Mouse (Mus musculus): ENCODE results near the gene Kcnn1. TPM values are rescaled to one million over a fixed set of nuclear protein-coding genes. Genes with fewer than 3 reads are reported as not detected.
"Not testable (repeated sequence)": the region's sequence is repeated elsewhere in the genome, so short reads cannot be mapped to it uniquely, and the experiment has no call there.

The Kcnn1 gene
- polyA plus RNA-seq, 1 experiment from 2014 or later: 19.8 TPM

GRCm38 (mm10) chr8:70836666-70837065 is 26.4 kb downstream of the Kcnn1 start:
- Histone ChIP-seq H3K4me1 (replicated peaks) (peaks cover 18% of the 10 kb centered on the region), H3K36me3 (no peaks in the 10 kb centered on the region), H3K27me3 (no peaks in the 10 kb centered on the region), H3K4me2 (no peak overlapping the region), H3K4me3 (no peak overlapping the region), H3K9ac (no peak overlapping the region), H3K27ac (replicated peaks) (no peak overlapping the region), H3K9me3 (no peaks in the 10 kb centered on the region)
- WGBS: 90% methylated on average over 12 of the region's 12 CpGs
- no peak for ATAC-seq (ENCODE audit: low FRiP score, low read depth)

DNA sequence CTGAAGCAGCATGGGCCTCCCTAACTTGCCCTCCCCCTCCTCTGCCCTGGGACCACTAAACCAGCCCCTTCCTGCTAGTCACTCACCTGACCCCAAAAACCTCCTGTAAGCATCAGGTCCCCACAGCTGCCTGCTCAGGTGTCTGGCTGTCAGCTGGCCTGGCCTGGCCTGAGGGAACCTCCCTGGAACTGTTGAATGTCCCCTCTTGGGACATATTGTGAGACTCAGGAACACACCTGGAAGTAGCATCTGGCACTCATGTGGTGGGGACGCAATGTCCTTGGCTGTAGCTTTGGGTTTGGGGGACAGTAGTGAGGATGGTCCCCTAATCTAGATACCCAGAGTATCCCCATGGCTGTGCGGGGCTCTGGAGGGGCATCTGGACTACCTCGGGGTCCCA is 29.0 kb downstream of the Kcnn1 start:
- H3K4me1 ChIP-seq (replicated peaks): peaks cover 6% of the 10 kb centered on the region
- H3K4me3 ChIP-seq: no peak overlapping the region
- 93% methylated on average over 3 of the region's 3 CpGs for WGBS
- no peak overlapping the region for H3K4me2 ChIP-seq
- H3K27me3 ChIP-seq: no peaks in the 10 kb centered on the region
- H3K9me3 ChIP-seq: no peaks in the 10 kb centered on the region
- no peaks in the 10 kb centered on the region for H3K36me3 ChIP-seq
- no peak overlapping the region for H3K27ac ChIP-seq (replicated peaks)
- H3K9ac ChIP-seq: no peak overlapping the region
- ATAC-seq (ENCODE audit: low FRiP score, low read depth): no peak

- H3K4me3 ChIP-seq: no peak overlapping the region
- no peak for ATAC-seq (ENCODE audit: low FRiP score, low read depth)
- H3K4me1 ChIP-seq (replicated peaks): peaks cover 3% of the 10 kb centered on the region
- no peak overlapping the region for H3K9ac ChIP-seq
- no peak overlapping the region for H3K4me2 ChIP-seq
- H3K36me3 ChIP-seq: no peaks in the 10 kb centered on the region
- H3K27ac ChIP-seq (replicated peaks): no peak overlapping the region
- H3K9me3 ChIP-seq: no peaks in the 10 kb centered on the region
- 44% methylated on average over 15 of the region's 15 CpGs for WGBS
- no peaks in the 10 kb centered on the region for H3K27me3 ChIP-seq
Measured at GRCm38 (mm10) chr8:70833520-70833919, 29.5 kb downstream of the Kcnn1 start.

GRCm38 (mm10) chr8:70833018-70833482 is 30.0 kb downstream of the Kcnn1 start:
- no peak for ATAC-seq (ENCODE audit: low FRiP score, low read depth)

GRCm38 (mm10) chr8:70832371-70832770 is 30.7 kb downstream of the Kcnn1 start:
- no peak overlapping the region for H3K27ac ChIP-seq (replicated peaks)
- ATAC-seq (ENCODE audit: low FRiP score, low read depth): no peak
- no peaks in the 10 kb centered on the region for H3K4me1 ChIP-seq (replicated peaks)
- no peaks in the 10 kb centered on the region for H3K9me3 ChIP-seq
- no peak overlapping the region for H3K4me3 ChIP-seq
- no peak overlapping the region for H3K9ac ChIP-seq
- no peaks in the 10 kb centered on the region for H3K27me3 ChIP-seq
- no peak overlapping the region for H3K4me2 ChIP-seq
- 63% methylated on average over 11 of the region's 11 CpGs for WGBS
- H3K36me3 ChIP-seq: no peaks in the 10 kb centered on the region

More at GRCm38 (mm10) chr8:70833018-70833482, 30.0 kb downstream of the Kcnn1 start:
- no peak overlapping the region for H3K27ac ChIP-seq (replicated peaks)
- H3K9ac ChIP-seq: no peak overlapping the region
- no peaks in the 10 kb centered on the region for H3K27me3 ChIP-seq
- H3K4me1 ChIP-seq (replicated peaks): no peaks in the 10 kb centered on the region
- 53% methylated on average over 9 of the region's 9 CpGs for WGBS
- H3K36me3 ChIP-seq: no peaks in the 10 kb centered on the region
- H3K4me2 ChIP-seq: no peak overlapping the region
- no peak overlapping the region for H3K4me3 ChIP-seq
- H3K9me3 ChIP-seq: no peaks in the 10 kb centered on the region

GRCm38 (mm10) chr8:70831517-70831916 is 31.5 kb downstream of the Kcnn1 start:
- WGBS: 86% methylated on average over 8 of the region's 8 CpGs
- ATAC-seq (ENCODE audit: low FRiP score, low read depth): no peak
- H3K9me3 ChIP-seq: no peaks in the 10 kb centered on the region

DNA sequence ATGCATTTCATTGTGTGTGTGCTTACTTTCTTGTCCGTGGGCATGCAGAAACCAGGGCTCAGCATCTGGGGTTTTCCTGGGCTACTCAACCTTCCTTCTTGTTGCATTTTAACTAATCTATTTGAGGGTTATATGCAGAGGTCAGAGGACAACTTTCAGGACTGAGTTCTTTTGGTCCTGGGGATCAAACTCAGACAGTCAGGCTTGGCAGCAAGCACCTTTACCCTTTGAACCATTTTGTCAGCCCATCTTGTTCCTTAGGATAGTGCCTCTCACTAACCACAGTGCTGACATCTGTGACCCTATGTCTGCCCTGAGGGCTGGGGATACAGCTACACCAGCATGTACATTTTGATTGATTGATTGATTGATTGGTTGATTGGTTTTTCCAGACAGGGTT is 35.3 kb downstream of the Kcnn1 start:
- H3K9me3 ChIP-seq: no peaks in the 10 kb centered on the region
- no peaks in the 10 kb centered on the region for H3K27me3 ChIP-seq
- ATAC-seq (ENCODE audit: low FRiP score, low read depth): no peak
- H3K9ac ChIP-seq: no peak overlapping the region
- H3K27ac ChIP-seq (replicated peaks): no peak overlapping the region
- H3K4me1 ChIP-seq (replicated peaks): no peaks in the 10 kb centered on the region
- WGBS: 92% methylated on average over 1 of the region's 1 CpGs
- H3K4me2 ChIP-seq: no peak overlapping the region
- no peak overlapping the region for H3K4me3 ChIP-seq
- no peaks in the 10 kb centered on the region for H3K36me3 ChIP-seq

More at GRCm38 (mm10) chr8:70831517-70831916, 31.5 kb downstream of the Kcnn1 start:
- no peaks in the 10 kb centered on the region for H3K27me3 ChIP-seq
- no peak overlapping the region for H3K27ac ChIP-seq (replicated peaks)
- no peak overlapping the region for H3K9ac ChIP-seq
- no peaks in the 10 kb centered on the region for H3K36me3 ChIP-seq
- H3K4me2 ChIP-seq: no peak overlapping the region
- H3K4me1 ChIP-seq (replicated peaks): no peaks in the 10 kb centered on the region
- H3K4me3 ChIP-seq: no peak overlapping the region

DNA sequence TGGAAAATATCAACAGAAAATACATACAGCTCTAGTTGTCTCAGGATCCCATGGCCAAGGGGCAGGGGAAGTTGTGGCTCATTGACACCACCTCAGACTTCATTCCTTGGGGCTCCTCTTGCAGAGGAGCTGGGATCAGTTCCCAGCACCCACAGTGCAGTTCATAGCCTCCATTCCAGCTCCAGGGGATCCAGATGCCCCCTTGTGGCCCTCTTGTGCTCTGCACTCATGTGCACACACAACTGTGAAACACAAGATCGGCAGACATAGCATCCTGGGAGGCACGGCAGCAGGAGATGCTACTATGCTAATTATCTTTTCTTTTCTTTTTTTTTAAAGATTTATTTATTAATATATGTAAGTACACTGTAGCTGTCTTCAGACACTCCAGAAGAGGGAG is 36.0 kb downstream of the Kcnn1 start:
- no peak overlapping the region for H3K4me3 ChIP-seq
- no peak overlapping the region for H3K9ac ChIP-seq
- no peak for ATAC-seq (ENCODE audit: low FRiP score, low read depth)
- H3K4me2 ChIP-seq: no peak overlapping the region
- peaks cover under 1% of the 10 kb centered on the region; the same call in 1 of the 2 replicates for H3K27me3 ChIP-seq
- H3K9me3 ChIP-seq: no peaks in the 10 kb centered on the region
- no peaks in the 10 kb centered on the region for H3K36me3 ChIP-seq
- H3K27ac ChIP-seq (replicated peaks): no peak overlapping the region
- WGBS: 95% methylated on average over 2 of the region's 2 CpGs
- no peaks in the 10 kb centered on the region for H3K4me1 ChIP-seq (replicated peaks)

DNA sequence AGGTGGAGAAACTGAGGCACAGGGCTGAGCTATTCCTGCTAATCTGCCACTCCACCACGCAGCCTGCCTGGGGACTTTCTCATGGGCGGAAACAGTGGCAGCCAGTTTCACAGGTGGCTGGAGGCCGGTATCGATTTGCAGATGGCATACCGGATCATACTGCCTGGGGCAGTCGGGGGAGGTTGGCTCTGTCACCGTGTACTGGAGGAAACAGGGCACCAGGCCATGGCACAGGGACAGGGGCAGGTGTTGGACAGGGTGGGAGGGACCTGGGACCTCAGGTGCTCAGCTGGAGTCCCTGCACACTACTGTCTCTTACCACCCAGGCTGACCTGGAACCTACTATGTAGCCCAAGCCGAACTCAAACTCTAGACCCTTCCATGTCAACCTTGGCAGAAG is 37.2 kb downstream of the Kcnn1 start:
- Histone ChIP-seq H3K27ac (replicated peaks) (no peak overlapping the region), H3K4me1 (replicated peaks) (no peaks in the 10 kb centered on the region), H3K9me3 (no peaks in the 10 kb centered on the region), H3K4me2 (no peak overlapping the region), H3K27me3 (peaks cover 9% of the 10 kb centered on the region; the same call in 1 of the 2 replicates), H3K4me3 (no peak overlapping the region), H3K36me3 (no peaks in the 10 kb centered on the region), H3K9ac (no peak overlapping the region)
- no peak for ATAC-seq (ENCODE audit: low FRiP score, low read depth)
- WGBS: 82% methylated on average over 8 of the region's 8 CpGs

DNA sequence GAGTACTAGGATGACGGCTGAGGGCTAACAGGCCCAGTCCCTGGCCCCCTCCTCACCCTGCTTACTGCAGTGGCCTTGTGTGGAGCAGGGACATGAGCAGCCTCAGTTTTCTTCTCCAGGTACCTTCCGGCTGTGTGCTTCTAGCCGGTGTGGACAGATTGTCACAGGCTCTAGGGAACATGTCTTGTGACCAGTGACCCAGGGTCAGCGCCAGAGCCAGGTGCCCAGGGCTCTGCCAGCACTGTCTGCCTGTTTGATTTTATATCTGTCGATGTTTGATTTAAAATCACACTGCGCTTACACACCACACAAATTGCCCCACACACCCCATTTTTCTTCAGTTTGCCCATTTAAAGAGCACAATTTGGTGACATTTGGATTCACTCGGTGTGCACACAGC is 39.3 kb downstream of the Kcnn1 start:
- Histone ChIP-seq H3K4me3 (no peak overlapping the region), H3K36me3 (no peaks in the 10 kb centered on the region), H3K4me2 (no peak overlapping the region), H3K27me3 (peaks cover 20% of the 10 kb centered on the region), H3K4me1 (replicated peaks) (no peaks in the 10 kb centered on the region), H3K9ac (no peak overlapping the region), H3K9me3 (no peaks in the 10 kb centered on the region), H3K27ac (replicated peaks) (no peak overlapping the region)
- no peak for ATAC-seq (ENCODE audit: low FRiP score, low read depth)
- WGBS: 90% methylated on average over 7 of the region's 7 CpGs

GRCm38 (mm10) chr8:70822594-70822993 is 40.5 kb downstream of the Kcnn1 start:
- 81% methylated on average over 3 of the region's 3 CpGs for WGBS
- H3K36me3 ChIP-seq; H3K4me1 ChIP-seq (replicated peaks); H3K4me2 ChIP-seq; H3K9me3 ChIP-seq; H3K9ac ChIP-seq; H3K27ac ChIP-seq (replicated peaks); ATAC-seq (ENCODE audit: low FRiP score, low read depth); H3K4me3 ChIP-seq: not testable (repeated sequence)
- H3K27me3 ChIP-seq: peaks cover 20% of the 10 kb centered on the region

- no peak overlapping the region for H3K4me2 ChIP-seq
- no peak overlapping the region for H3K4me3 ChIP-seq
- no peak for ATAC-seq (ENCODE audit: low FRiP score, low read depth)
- no peaks in the 10 kb centered on the region for H3K9me3 ChIP-seq
- H3K4me1 ChIP-seq (replicated peaks): peaks cover 1% of the 10 kb centered on the region; the same call in 1 of the 2 replicates
- 47% methylated on average over 11 of the region's 11 CpGs for WGBS
- H3K9ac ChIP-seq: no peak overlapping the region
- no peak overlapping the region for H3K27ac ChIP-seq (replicated peaks)
- no peaks in the 10 kb centered on the region for H3K36me3 ChIP-seq
- H3K27me3 ChIP-seq: peaks cover 25% of the 10 kb centered on the region
Measured at GRCm38 (mm10) chr8:70821992-70822391, 41.1 kb downstream of the Kcnn1 start.

DNA sequence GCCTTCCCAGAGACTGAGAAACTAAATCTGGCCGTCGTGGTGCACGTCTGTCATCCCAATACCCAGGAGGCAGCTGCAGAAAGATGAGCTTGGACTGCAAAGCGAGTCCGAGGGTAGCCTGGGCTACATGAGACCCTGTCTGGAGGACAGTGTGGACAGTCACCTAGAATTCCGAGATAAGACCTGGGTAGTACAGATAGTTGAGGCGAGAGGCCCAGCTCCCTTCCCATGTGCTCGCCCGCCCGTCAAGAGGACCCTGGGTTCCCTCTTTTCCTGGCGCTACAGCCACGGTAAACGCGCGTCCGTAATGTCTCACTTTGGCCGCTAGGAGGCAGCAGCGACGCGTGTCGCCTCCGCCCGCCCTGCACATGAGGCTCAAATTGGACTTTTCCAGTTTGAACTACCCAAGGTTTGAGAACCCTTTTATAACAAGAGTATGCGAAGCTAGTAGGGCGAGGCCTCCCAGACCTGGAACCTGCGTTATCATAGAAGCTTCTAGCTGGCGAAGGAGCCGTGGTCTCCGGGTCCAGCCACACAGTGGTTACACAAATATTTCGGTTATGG is 41.6 kb downstream of the Kcnn1 start:
- Histone ChIP-seq H3K4me3 (no peak overlapping the region), H3K27me3 (peaks cover 29% of the 10 kb centered on the region), H3K4me1 (replicated peaks) (peaks cover 5% of the 10 kb centered on the region), H3K4me2 (no peak overlapping the region), H3K9ac (no peak overlapping the region), H3K27ac (replicated peaks) (no peak overlapping the region), H3K36me3 (no peaks in the 10 kb centered on the region), H3K9me3 (no peaks in the 10 kb centered on the region)
- ATAC-seq (ENCODE audit: low FRiP score, low read depth): peak; percentile 67
- 17% methylated on average over 30 of the region's 30 CpGs for WGBS

Data from hindbrain, embryonic 15.5 days (tissue).